Mouse (Mus musculus) retina, postnatal 1 day (tissue): Measurements from ENCODE around the gene Plod1.

ENCODE experiments used
- DNase-seq: peaks from one replicate; pipeline ENCODE4 v3.0.0-alpha.2; 2012

The Plod1 gene

GRCm38 (mm10) chr4:147937486-147937885, 919 bp upstream of the Plod1 start:
- DNase-seq = no peak

GRCm38 (mm10) chr4:147937021-147937420, 454 bp upstream of the Plod1 start:
- DNase-seq = no peak

GRCm38 (mm10) chr4:147935904-147936303, 663 bp downstream of the Plod1 start:
- no peak for DNase-seq

- DNase-seq = no peak
Measured at GRCm38 (mm10) chr4:147934611-147935010, 2.0 kb downstream of the Plod1 start.

- DNase-seq = no peak
Measured at GRCm38 (mm10) chr4:147934134-147934533, 2.4 kb downstream of the Plod1 start.

- no peak for DNase-seq
Measured at GRCm38 (mm10) chr4:147930946-147931345, 5.6 kb downstream of the Plod1 start.

- DNase-seq = no peak
Measured at GRCm38 (mm10) chr4:147928540-147928939, 8.0 kb downstream of the Plod1 start.

GRCm38 (mm10) chr4:147928136-147928535, 8.4 kb downstream of the Plod1 start:
- DNase-seq = peak; percentile 24

- peak; percentile 12 for DNase-seq
Measured at GRCm38 (mm10) chr4:147927705-147928104, 8.9 kb downstream of the Plod1 start.

GRCm38 (mm10) chr4:147922341-147922740, 14.2 kb downstream of the Plod1 start:
- DNase-seq = no peak

GRCm38 (mm10) chr4:147920973-147921372, 15.6 kb downstream of the Plod1 start:
- no peak for DNase-seq

- DNase-seq = peak; percentile 63
Measured at GRCm38 (mm10) chr4:147918459-147919121, 18.0 kb downstream of the Plod1 start.

GRCm38 (mm10) chr4:147909486-147909885, 27.1 kb downstream of the Plod1 start:
- DNase-seq = no peak

- no peak for DNase-seq
Measured at GRCm38 (mm10) chr4:147906230-147906629, 30.3 kb downstream of the Plod1 start.

- DNase-seq = no peak
Measured at GRCm38 (mm10) chr4:147905090-147905659, 31.4 kb downstream of the Plod1 start.

- peak; percentile 95 for DNase-seq
Measured at GRCm38 (mm10) chr4:147904313-147905089, 32.1 kb downstream of the Plod1 start, which contains the start of gene Mfn2. Mfn2 (minus strand) TSS chr4:147904704.

GRCm38 (mm10) chr4:147903601-147904000, 33.0 kb downstream of the Plod1 start:
- DNase-seq = no peak

GRCm38 (mm10) chr4:147902906-147903500, 33.6 kb downstream of the Plod1 start:
- DNase-seq = no peak

- no peak for DNase-seq
Measured at GRCm38 (mm10) chr4:147900452-147900851, 36.1 kb downstream of the Plod1 start.

GRCm38 (mm10) chr4:147897348-147897747, 39.2 kb downstream of the Plod1 start:
- DNase-seq = no peak

- no peak for DNase-seq
Measured at GRCm38 (mm10) chr4:147896411-147896810, 40.2 kb downstream of the Plod1 start.

GRCm38 (mm10) chr4:147895815-147896330, 40.7 kb downstream of the Plod1 start:
- no peak for DNase-seq

GRCm38 (mm10) chr4:147890341-147890740, 46.2 kb downstream of the Plod1 start:
- DNase-seq = no peak
